Mouse (Mus musculus) limb, embryonic 10.5 days (tissue): ENCODE measurements around the gene Pex6. TPM values are rescaled to one million over a fixed set of nuclear protein-coding genes. Genes with fewer than 3 reads are reported as not detected.
"Not testable (repeated sequence)": the region's sequence is repeated elsewhere in the genome, so short reads cannot be mapped to it uniquely, and the experiment has no call there.

Experiments used
- DNase-seq: peaks from one replicate; pipeline ENCODE4 v3.0.0-alpha.2; 2017; ENCODE audit warnings: low spot score
- H3K27ac ChIP-seq: fragments of 300-500 bp; sonication (generic); 2 replicates; pipeline ENCODE4 v1.5.1; 2016; ENCODE audit warnings: mild to moderate bottlenecking
- H3K27me3 ChIP-seq: fragments of 300-500 bp; sonication (generic); 2 replicates; pipeline ENCODE4 v1.6.1; 2016; ENCODE audit warnings: low read depth, mild to moderate bottlenecking; ENCODE audit not compliant: poor library complexity, severe bottlenecking
- H3K36me3 ChIP-seq: fragments of 300-500 bp; sonication (generic); 2 replicates; pipeline ENCODE4 v1.6.1; 2016; ENCODE audit warnings: mild to moderate bottlenecking, moderate library complexity
- H3K4me1 ChIP-seq: fragments of 300-500 bp; sonication (generic); 2 replicates; pipeline ENCODE4 v1.6.1; 2016
- H3K4me3 ChIP-seq: fragments of 300-500 bp; sonication (generic); 2 replicates; pipeline ENCODE4 v1.5.1; 2016; ENCODE audit warnings: mild to moderate bottlenecking, moderate library complexity
- H3K9me3 ChIP-seq: fragments of 300-500 bp; sonication (generic); replicated peaks from 2 replicates; pipeline ENCODE4 v1.6.1; 2016; ENCODE audit warnings: mild to moderate bottlenecking
- WGBS: fragments of 180-500 bp; shearing (Covaris S2); methylation state at CpG from one replicate; pipeline ENCODE4 v1.1.7; 2016; 5-methylcytosine and 5-hydroxymethylcytosine counted together
- polyA plus RNA-seq: library from polyadenylated mRNA; unstranded; fragments of >200 nt; fragmentation: Nextera tagmentation; extraction: Ambion mirVana; gene quantifications from 2 replicates; pipeline ENCODE4 v1.2.1, GENCODE M21; 2016

Gene Pex6
- polyA plus RNA-seq, 1 experiment from 2014 or later: 26.9 TPM

- Histone ChIP-seq H3K27ac (no peak overlapping the region), H3K9me3 (no peaks in the 10 kb centered on the region), H3K4me1 (peaks cover 14% of the 10 kb centered on the region), H3K27me3 (no peaks in the 10 kb centered on the region), H3K4me3 (no peak overlapping the region), H3K36me3 (peaks cover 49% of the 10 kb centered on the region)
- no peak for DNase-seq
- WGBS: 91% methylated on average over 5 of the region's 5 CpGs
Observed at GRCm38 (mm10) chr17:46749282-46749681, 38.0 kb downstream of the Pex6 start.

GRCm38 (mm10) chr17:46750580-46750979 is 39.3 kb downstream of the Pex6 start:
- 89% methylated on average over 4 of the region's 4 CpGs for WGBS
- Histone ChIP-seq H3K4me1 (peaks cover 14% of the 10 kb centered on the region), H3K27ac (peak overlapping the region; percentile 90; the same call in 1 of the 2 replicates)

GRCm38 (mm10) chr17:46751056-46751793 is 40.0 kb downstream of the Pex6 start:
- Histone ChIP-seq H3K4me1 (peaks cover 18% of the 10 kb centered on the region), H3K9me3 (no peaks in the 10 kb centered on the region), H3K27me3 (no peaks in the 10 kb centered on the region), H3K27ac (peak overlapping the region; percentile 90), H3K36me3 (peaks cover 31% of the 10 kb centered on the region), H3K4me3 (peak overlapping the region; percentile 82)
- WGBS: 33% methylated on average over 16 of the region's 16 CpGs
- DNase-seq: no peak

More at GRCm38 (mm10) chr17:46750580-46750979, 39.3 kb downstream of the Pex6 start:
- peaks cover 37% of the 10 kb centered on the region for H3K36me3 ChIP-seq
- no peaks in the 10 kb centered on the region for H3K9me3 ChIP-seq
- no peaks in the 10 kb centered on the region for H3K27me3 ChIP-seq
- peak overlapping the region; percentile 82 for H3K4me3 ChIP-seq
- DNase-seq: no peak

DNA sequence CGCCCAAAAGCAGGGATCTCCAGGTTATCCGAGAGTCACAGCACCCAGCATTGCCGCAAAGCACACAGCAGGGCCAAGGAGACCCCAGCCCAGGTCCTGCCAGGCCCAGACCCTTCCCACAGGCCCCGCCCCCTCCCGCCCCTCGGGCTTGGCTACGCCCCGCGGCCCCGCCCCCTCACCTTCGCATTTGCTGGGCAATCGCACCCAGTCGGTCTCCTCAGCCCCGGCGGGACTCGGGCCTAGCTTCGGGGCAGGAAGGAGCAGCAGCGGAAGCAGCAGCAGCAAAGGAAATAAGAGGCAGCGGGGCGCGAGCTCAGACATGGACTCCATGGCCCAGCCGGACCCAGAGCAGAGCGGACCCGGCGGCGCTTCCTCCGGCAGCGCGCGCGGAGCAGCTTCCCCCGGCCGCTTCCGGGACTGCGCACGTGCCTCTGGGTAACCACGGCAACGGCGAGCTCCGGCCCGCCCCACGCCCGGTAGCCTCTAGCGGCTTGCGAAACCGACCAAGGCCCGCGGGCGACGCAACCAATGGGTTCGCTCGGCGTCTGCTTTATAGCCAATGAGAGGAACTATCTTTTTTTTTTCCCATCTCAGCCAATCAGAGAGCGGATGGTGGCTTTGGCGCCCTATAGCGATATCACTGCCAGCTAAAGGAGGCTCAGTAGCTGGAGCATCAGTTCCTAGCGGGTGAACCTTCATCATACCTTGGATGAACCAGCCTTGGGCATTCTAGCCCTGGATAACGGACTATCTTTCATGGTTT is 40.7 kb downstream of the Pex6 start, which contains the start of gene Cnpy3:
Cnpy3 (minus strand) TSS at position 421 of the 763 bp plus-strand sequence.
- Histone ChIP-seq H3K9me3 (no peaks in the 10 kb centered on the region), H3K36me3 (peaks cover 23% of the 10 kb centered on the region), H3K4me3 (peak within 1 kb of the TSS; percentile 82), H3K27me3 (no peaks in the 10 kb centered on the region), H3K4me1 (peaks cover 25% of the 10 kb centered on the region), H3K27ac (peak within 1 kb of the TSS; percentile 90)
- DNase-seq: peak; percentile 99
- under 1% methylated on average over 58 of the region's 58 CpGs for WGBS

GRCm38 (mm10) chr17:46758753-46759152 is 47.5 kb downstream of the Pex6 start:
- DNase-seq: no peak
- WGBS: 88% methylated on average over 12 of the region's 12 CpGs
- H3K36me3 ChIP-seq: no peaks in the 10 kb centered on the region
- H3K27me3 ChIP-seq: no peaks in the 10 kb centered on the region
- H3K27ac ChIP-seq: no peak overlapping the region
- H3K9me3 ChIP-seq: no peaks in the 10 kb centered on the region
- H3K4me1 ChIP-seq: peaks cover 15% of the 10 kb centered on the region
- H3K4me3 ChIP-seq: no peak overlapping the region

DNA sequence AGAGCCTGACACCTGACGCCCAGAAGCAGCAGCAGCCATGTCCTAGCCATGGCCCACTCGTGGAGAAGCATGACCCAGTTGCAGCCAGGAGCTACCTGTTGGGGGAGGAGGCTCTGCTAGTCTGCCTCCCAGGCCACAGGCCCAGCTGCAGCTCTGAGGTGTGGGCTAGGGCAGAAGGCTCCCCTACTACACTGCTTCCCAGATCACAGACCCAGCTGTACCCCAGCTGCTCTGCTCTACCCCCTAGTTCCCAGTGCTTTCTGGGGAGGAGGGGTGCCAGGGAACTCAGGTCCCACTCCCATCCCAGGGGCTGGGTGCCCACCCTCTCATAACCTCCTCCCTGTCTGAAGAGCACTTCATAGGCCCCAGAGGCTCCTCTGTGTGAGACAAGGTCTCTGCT is 52.3 kb downstream of the Pex6 start, which contains the start of gene Ptcra:
Ptcra (minus strand) TSS at position 169 of the 400 bp plus-strand sequence.
- H3K36me3 ChIP-seq: no peaks in the 10 kb centered on the region
- DNase-seq: no peak
- H3K27ac ChIP-seq: no peak within 1 kb of the TSS
- 48% methylated on average over 2 of the region's 2 CpGs for WGBS
- no peaks in the 10 kb centered on the region for H3K9me3 ChIP-seq
- H3K4me1 ChIP-seq: peaks cover 9% of the 10 kb centered on the region
- H3K27me3 ChIP-seq: no peaks in the 10 kb centered on the region
- H3K4me3 ChIP-seq: no peak within 1 kb of the TSS

DNA sequence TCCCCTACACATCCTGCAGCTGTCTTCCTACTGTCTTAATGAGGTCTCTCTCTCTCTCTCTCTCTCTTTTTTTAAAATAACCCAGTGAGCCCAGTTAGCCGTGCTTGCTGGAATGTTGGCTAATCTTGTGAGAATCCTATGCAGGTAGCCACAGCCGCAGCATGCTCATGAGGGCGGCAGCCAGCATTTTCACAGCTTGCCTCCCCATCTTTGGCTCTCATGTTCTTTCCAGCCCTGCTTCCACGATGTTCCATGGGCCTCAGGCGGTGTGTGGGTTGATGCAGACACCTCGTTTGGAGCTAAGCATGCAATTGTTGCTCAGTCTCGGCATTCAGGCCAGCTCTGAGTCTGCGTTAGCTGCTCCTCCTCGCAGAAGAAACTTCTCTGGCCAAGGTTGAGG is 53.7 kb downstream of the Pex6 start:
- not testable (repeated sequence) for H3K27me3 ChIP-seq, H3K36me3 ChIP-seq, DNase-seq, H3K27ac ChIP-seq, H3K9me3 ChIP-seq, H3K4me3 ChIP-seq
- H3K4me1 ChIP-seq: peaks cover 15% of the 10 kb centered on the region
- 71% methylated on average over 9 of the region's 9 CpGs for WGBS

- DNase-seq: no peak
- H3K4me1 ChIP-seq: peaks cover 24% of the 10 kb centered on the region
- WGBS: 48% methylated on average over 8 of the region's 8 CpGs
Observed at GRCm38 (mm10) chr17:46767868-46768267, 56.6 kb downstream of the Pex6 start.

DNA sequence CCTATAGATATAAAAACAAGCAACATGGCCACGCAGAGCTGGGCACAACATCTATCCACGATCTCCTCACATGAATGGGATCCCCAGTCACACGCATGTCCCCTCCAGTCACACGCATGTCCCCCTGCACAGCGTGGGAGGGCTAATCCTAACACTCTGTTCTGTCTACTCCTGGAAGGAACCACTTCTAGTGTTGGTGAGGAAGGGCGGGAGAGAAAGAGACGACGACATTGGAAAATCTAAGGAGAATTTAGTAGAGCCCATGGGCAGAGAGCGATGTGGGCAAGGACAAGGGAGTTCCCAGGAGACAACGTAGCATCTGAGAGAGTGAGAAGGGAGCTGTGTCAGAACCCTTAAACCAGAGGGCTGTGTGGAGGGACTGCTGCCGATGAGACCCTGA is 59.3 kb downstream of the Pex6 start:
- Histone ChIP-seq H3K27me3 (no peaks in the 10 kb centered on the region), H3K27ac (no peak overlapping the region), H3K4me1 (peaks cover 36% of the 10 kb centered on the region), H3K9me3 (no peaks in the 10 kb centered on the region), H3K36me3 (peaks cover 17% of the 10 kb centered on the region), H3K4me3 (no peak overlapping the region)
- DNase-seq: no peak
- 92% methylated on average over 11 of the region's 11 CpGs for WGBS

More at GRCm38 (mm10) chr17:46767868-46768267, 56.6 kb downstream of the Pex6 start:
- H3K27me3 ChIP-seq: no peaks in the 10 kb centered on the region
- peak overlapping the region; percentile 56 for H3K27ac ChIP-seq
- no peaks in the 10 kb centered on the region for H3K9me3 ChIP-seq
- H3K4me3 ChIP-seq: no peak overlapping the region
- H3K36me3 ChIP-seq: no peaks in the 10 kb centered on the region

- H3K36me3 ChIP-seq: peaks cover 21% of the 10 kb centered on the region
- H3K27ac ChIP-seq: no peak overlapping the region
- H3K9me3 ChIP-seq: no peaks in the 10 kb centered on the region
- H3K4me1 ChIP-seq: peaks cover 36% of the 10 kb centered on the region
- 88% methylated on average over 4 of the region's 4 CpGs for WGBS
- DNase-seq: no peak
- H3K4me3 ChIP-seq: no peak overlapping the region
- no peaks in the 10 kb centered on the region for H3K27me3 ChIP-seq
Observed at GRCm38 (mm10) chr17:46771025-46771424, 59.8 kb downstream of the Pex6 start.

DNA sequence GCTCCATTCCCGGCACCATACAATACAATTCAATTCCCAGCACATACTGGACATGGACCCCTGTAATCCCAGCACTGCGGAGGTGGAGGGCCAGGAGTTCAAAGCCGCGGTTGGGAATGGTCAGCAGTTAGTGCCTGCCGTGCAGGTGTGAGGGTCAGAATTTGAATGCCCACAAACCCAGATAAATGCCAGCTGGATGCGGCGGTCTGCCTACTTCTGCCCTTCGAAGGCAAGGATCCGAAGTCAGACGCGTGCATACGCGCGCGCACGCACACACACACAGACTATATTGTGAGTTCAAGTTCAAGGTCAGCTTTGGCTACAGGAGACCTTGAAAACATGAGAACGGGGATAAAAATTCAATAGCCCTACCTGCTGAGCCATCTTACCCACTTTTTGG is 60.4 kb downstream of the Pex6 start:
- peaks cover 27% of the 10 kb centered on the region for H3K36me3 ChIP-seq
- DNase-seq: no peak
- WGBS: 62% methylated on average over 17 of the region's 17 CpGs
- H3K4me1 ChIP-seq: peaks cover 36% of the 10 kb centered on the region
- H3K27ac ChIP-seq: peak overlapping the region; percentile 87; the same call in 1 of the 2 replicates
- H3K9me3 ChIP-seq: no peaks in the 10 kb centered on the region
- no peaks in the 10 kb centered on the region for H3K27me3 ChIP-seq
- H3K4me3 ChIP-seq: peak overlapping the region; percentile 84

DNA sequence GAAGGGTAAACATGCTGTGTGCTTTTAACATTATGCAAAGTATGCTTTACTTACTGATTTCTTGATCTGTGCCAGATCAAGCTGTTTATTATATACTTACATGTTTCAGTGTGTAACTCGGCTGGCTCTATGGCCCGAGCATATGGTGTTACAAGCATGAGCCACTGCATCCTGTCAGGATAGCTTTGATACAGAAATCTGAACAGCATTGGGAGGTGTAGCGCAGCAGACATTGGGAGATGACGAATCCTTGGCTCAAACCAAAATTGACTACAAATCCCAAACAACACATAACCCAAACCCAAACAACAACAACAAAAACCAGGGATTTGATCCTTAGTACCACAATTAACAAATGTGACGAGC is 60.8 kb downstream of the Pex6 start:
- peak overlapping the region; percentile 87 for H3K27ac ChIP-seq

More for the DNA sequence above, 60.8 kb downstream of the Pex6 start:
- H3K4me1 ChIP-seq: peaks cover 36% of the 10 kb centered on the region
- H3K4me3 ChIP-seq: peak overlapping the region; percentile 84
- no peaks in the 10 kb centered on the region for H3K9me3 ChIP-seq
- H3K27me3 ChIP-seq: no peaks in the 10 kb centered on the region
- DNase-seq: no peak
- 11% methylated on average over 5 of the region's 5 CpGs for WGBS
- peaks cover 31% of the 10 kb centered on the region for H3K36me3 ChIP-seq
